Mouse (Mus musculus): ENCODE measurements around the gene Gal3st1.
A peak's percentile ranks its signal among the peaks of the same experiment; 100 is the strongest.
"Not testable (repeated sequence)": the region's sequence is repeated elsewhere in the genome, so short reads cannot be mapped to it uniquely, and the experiment has no call there.

Gal3st1 gene

GRCm38 (mm10) chr11:3983291-3983862 is at the start of gene Gal3st1:
Gal3st1 (plus strand) TSS chr11:3983636.
- peak in 1 of 2 experiments; percentile 47 for DNase-seq (ENCODE audit: low spot score in 2 of 2)

GRCm38 (mm10) chr11:3933756-3934285 is 49.6 kb upstream of the Gal3st1 start:
- DNase-seq (ENCODE audit: low spot score in 2 of 2): no peak

- no peak for DNase-seq (ENCODE audit: low spot score in 2 of 2)
Measured at GRCm38 (mm10) chr11:3935135-3935534, 48.3 kb upstream of the Gal3st1 start.

GRCm38 (mm10) chr11:3936318-3936717 is 47.1 kb upstream of the Gal3st1 start:
- no peak for DNase-seq (ENCODE audit: low spot score in 2 of 2)

GRCm38 (mm10) chr11:3937321-3937874 is 46.0 kb upstream of the Gal3st1 start:
- DNase-seq (ENCODE audit: low spot score in 2 of 2): no peak

GRCm38 (mm10) chr11:3941371-3941770 is 42.1 kb upstream of the Gal3st1 start:
- no peak for DNase-seq (ENCODE audit: low spot score in 2 of 2)

DNA sequence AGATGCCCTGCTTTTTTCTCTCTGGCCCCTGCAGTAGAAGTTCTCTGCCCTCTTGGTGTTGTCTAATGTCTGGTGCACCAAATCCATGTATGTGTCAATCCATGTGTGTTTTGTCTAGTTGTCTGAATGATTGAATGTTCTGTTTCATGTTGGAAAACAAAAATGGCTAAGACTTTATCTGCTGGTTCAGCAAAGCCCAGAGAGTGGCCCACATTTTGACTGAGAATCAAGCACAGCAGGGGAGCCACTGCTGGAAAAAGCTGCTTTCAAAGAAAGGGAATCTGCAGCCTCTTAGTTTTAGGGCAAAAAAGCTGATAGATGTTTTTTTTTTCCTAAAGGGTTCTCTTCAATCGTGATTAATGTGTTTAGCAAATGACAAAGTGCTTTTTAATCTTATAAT is 37.0 kb upstream of the Gal3st1 start:
- DNase-seq (ENCODE audit: low spot score in 2 of 2): no peak

- DNase-seq (ENCODE audit: low spot score in 2 of 2): not testable (repeated sequence)
Measured at GRCm38 (mm10) chr11:3954876-3955275, 28.6 kb upstream of the Gal3st1 start.

- not testable (repeated sequence) for DNase-seq (ENCODE audit: low spot score in 2 of 2)
Measured at GRCm38 (mm10) chr11:3955371-3955770, 28.1 kb upstream of the Gal3st1 start.

DNA sequence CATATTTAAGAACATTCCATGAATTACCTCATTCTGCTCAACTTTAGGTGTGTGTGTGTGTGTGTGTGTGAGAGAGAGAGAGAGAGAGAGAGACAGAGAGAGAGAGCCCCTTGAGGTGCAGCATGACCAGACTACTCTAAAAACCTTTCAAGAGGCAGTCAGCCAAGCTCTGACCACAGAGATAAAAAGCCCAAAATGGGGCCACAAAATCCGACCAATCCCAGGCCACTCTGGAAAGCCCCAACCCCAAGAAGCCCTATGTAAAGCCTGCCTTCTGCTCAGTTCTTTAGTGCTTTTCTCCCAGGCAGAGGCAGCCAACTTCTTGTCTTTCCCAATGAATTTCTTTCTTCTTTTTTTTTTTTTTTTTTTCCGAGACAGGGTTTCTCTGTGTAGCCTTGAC is 22.5 kb upstream of the Gal3st1 start:
- DNase-seq (ENCODE audit: low spot score in 2 of 2): no peak

DNA sequence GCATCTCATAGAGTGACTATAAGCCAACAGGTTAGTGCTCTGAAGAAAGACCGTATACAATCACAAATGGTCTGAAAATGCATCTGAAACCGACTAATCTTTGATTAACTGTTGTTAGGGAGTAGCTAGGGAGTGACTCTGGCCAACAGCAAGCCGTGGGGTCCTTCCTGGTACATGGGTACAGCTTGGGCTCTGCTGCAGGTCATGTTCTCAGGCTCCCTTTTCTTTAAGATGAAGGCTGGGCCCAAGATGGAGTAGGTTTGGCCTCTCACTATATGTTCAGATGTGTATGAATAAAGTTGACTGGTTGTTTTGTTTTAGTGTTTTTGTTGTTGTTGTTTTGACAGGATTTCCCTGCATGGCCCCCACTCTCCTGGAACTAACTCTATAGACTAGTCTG is 21.7 kb upstream of the Gal3st1 start:
- no peak for DNase-seq (ENCODE audit: low spot score in 2 of 2)

GRCm38 (mm10) chr11:3963155-3963554 is 20.3 kb upstream of the Gal3st1 start:
- DNase-seq (ENCODE audit: low spot score in 2 of 2): no peak

DNA sequence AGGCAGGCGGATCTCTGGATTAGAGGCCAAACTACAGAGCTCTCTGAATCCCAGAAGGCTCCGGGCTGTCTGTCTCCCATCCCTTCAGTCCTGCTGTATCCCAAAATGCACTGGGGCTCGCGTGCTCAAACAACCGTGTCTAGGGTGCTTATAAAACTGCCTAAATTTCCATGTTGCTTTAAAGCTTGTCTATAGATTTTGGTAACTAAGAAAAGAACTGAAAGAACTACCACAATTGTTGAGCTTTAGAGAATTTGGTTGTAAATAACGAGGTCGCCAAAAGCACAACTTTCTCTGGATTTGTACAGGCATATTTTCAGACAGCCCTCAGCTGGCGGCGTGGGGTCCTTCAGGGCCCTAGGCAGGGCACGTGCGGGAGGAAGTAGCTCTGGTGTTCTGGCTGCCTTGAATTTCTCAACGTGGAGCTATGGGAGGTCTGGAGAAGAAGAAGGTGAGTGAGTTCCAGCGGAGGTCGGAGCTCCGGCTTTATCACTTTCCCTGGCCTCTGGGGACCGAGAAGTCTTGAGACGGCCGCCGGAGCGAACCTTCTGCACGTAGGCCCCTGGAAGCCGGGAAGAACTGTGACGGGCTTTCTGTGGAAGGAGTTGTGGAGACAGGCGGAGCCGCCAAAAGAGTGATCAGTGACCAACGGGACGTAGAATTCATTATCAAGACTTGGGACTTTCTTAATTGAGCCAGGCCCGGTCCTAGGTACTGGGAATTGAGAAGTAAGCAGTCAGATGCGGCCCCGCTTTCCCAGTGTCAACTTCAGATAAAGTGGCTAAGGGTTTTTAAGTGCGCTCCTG is 19.6 kb upstream of the Gal3st1 start, which contains the start of gene Pes1:
TSS of gene Pes1 (plus strand) at position 366 of the 806 bp plus-strand sequence.
- peak; percentile 69 to 87 for DNase-seq (ENCODE audit: low spot score in 2 of 2)

DNA sequence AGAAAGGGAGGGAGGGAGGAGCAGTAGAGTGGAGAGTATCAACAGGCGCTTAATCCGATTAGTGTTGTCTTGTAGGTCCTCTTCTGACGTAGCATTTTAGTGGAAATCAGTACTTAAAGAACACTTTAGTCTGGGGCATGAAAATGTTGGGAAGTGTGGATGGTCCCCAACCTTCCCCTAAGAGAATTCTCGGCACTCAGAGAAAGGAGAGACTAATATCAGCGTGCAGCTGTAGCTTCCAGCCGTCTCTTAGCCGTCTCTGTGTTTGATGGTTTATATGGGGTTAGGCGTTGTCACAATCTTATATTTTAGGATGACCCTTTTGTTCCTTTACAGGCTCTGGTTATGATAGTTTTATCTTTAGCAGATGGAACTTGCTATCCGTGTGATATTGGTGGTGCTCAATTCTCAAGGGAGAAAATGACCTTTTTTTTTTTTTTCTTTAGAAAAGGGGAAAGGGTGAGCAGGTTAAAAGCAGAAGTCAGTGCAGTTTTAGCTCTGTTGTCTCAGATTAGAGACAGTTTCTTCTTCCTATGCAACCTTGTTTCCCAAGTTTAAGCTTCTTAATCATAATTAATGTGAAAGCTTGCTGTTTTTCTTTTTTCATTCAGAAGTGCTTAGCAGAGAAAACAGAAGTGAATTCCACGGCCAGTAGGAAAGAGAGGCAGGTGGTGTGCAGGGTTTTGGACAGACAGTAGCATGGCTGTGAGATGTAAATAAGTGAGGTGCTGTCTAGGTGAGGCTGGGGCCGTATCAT is 18.8 kb upstream of the Gal3st1 start:
- no peak for DNase-seq (ENCODE audit: low spot score in 2 of 2)

DNA sequence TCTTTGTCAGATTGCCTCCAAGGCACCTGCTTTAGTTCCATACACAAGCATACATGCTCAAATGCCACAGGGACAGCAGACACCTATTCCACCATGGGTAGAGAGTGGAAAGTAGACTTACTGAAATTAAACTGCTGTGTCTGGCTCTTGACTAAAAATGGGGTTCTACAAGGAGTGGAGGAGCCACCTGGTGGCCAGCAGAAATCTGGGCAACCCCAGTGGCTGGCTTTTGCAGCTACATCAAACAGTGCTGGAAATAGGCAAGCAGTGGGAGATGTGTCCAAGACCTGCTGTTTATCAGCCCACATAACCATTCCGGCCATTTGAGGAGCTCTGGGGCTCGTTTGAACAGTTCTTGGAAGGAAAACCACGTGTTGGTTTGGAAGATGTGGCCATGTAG is 13.6 kb upstream of the Gal3st1 start:
- no peak for DNase-seq (ENCODE audit: low spot score in 2 of 2)

GRCm38 (mm10) chr11:3970361-3970760 is 13.1 kb upstream of the Gal3st1 start:
- DNase-seq (ENCODE audit: low spot score in 2 of 2): no peak

- DNase-seq (ENCODE audit: low spot score in 2 of 2): no peak
Measured at GRCm38 (mm10) chr11:3973081-3973480, 10.4 kb upstream of the Gal3st1 start.

DNA sequence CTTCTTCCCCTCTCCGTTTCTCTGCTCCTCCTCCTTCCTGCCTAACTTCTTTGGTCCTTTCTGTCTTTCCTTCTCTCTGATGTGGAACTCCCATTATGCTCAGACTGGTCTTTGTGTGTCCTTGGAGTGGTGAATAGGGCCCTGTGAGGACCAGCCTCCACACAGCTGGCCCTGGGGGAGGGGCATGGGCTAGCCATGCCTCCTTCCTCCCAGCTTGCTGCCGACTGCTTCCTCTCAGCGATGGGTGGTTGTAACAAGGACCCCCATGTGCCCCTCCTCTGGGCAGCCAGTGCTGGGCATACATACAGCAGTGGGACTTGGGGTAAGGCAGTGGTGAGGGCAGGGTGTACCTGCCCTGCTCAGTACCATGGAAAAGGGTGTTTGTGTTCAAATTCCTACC is 9.1 kb upstream of the Gal3st1 start:
- no peak for DNase-seq (ENCODE audit: low spot score in 2 of 2)

- DNase-seq (ENCODE audit: low spot score in 2 of 2): no peak
Measured at GRCm38 (mm10) chr11:3976678-3977077, 6.8 kb upstream of the Gal3st1 start, which contains the start of gene 4930556J24Rik. 4930556J24Rik (minus strand) TSS chr11:3976778.

DNA sequence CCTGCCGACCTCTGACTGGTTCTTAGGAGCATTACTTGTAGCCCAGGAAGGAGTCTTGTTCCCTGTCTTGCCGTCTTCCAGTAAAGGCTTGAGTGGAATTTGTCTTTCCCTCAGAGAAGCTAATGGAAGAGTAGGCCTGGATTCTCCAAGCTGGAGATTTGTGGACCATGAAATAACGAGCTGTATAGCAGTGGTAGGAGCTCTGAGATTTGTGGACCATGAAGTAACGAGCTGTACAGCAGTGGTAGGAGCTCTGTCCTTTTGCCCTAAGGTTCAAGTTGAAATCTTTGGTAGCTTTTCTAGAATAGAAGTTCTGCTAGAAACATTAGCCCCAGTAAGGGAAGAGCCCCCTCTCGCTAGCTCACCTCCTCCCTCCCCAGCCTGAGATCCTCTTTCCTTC is 5.0 kb upstream of the Gal3st1 start:
- DNase-seq (ENCODE audit: low spot score in 2 of 2): no peak

GRCm38 (mm10) chr11:3981536-3981935 is 1.9 kb upstream of the Gal3st1 start:
- no peak for DNase-seq (ENCODE audit: low spot score in 2 of 2)
